Mouse (Mus musculus): ENCODE measurements around the gene 4930430A15Rik. TPM values are rescaled to one million over a fixed set of nuclear protein-coding genes. Genes with fewer than 3 reads are reported as not detected.

4930430A15Rik gene
- not detected for total RNA-seq (2023)

DNA sequence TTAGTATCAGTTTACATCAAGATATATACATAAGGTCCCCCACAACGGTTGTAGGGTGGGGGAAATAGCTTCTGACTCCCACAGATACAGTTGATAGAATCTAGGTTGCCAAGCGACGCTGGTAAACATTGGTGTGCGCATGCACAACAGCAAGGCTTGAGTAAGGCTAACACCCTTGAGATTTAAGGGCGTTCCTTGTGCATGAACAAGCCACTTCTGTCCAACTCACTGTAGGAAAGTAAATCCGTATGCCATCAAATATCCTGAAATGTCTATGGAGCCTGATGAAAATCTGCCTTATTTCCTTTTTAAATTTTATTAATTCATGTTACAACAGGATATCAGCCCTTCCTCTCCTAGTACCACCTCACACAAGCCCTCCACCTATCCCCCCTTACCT, at the start of gene 4930430A15Rik:
4930430A15Rik (minus strand) TSS at position 101 of the 400 bp plus-strand sequence.

GRCm38 (mm10) chr2:111274006-111274405, 44.6 kb upstream of the 4930430A15Rik start, which contains the start of gene Olfr1277:
TSS of gene Olfr1277 (minus strand) at chr2:111274106.

GRCm38 (mm10) chr2:111254216-111254615, 24.8 kb upstream of the 4930430A15Rik start, which contains the start of gene Olfr1276:
TSS of gene Olfr1276 (plus strand) at chr2:111254516.

GRCm38 (mm10) chr2:111235186-111235585, 5.8 kb upstream of the 4930430A15Rik start, which contains the start of gene Olfr1275:
TSS of gene Olfr1275 (minus strand) at chr2:111235286.

GRCm38 (mm10) chr2:111152836-111153235, 76.6 kb downstream of the 4930430A15Rik start, which contains the start of gene Gm15130:
TSS of gene Gm15130 (minus strand) at chr2:111152936.

Other genes with a start within 250 kb of the 4930430A15Rik start
- gene Gm13941, start 123.6 kb downstream of the 4930430A15Rik start, total RNA-seq (2023), result not detected
- gene Gm15130, start 76.7 kb downstream of the 4930430A15Rik start, total RNA-seq (2023), result not detected
- not detected for gene Olfr1275, start 5.7 kb upstream of the 4930430A15Rik start, total RNA-seq (2023)
- gene Olfr1276, start 24.9 kb upstream of the 4930430A15Rik start, total RNA-seq (2023), result not detected
- gene Olfr1277, start 44.5 kb upstream of the 4930430A15Rik start, total RNA-seq (2023), result not detected
- gene Olfr1278, start 60.5 kb upstream of the 4930430A15Rik start, total RNA-seq (2023), result not detected
- gene Olfr1279, start 71.0 kb upstream of the 4930430A15Rik start, total RNA-seq (2023), result not detected
- not detected for gene Olfr1280, start 84.4 kb upstream of the 4930430A15Rik start, total RNA-seq (2023)
- not detected for gene Olfr1281, start 96.9 kb upstream of the 4930430A15Rik start, total RNA-seq (2023)
- not detected for gene Olfr1282, start 106.5 kb upstream of the 4930430A15Rik start, total RNA-seq (2023)
- not detected for gene Olfr1283, start 137.2 kb upstream of the 4930430A15Rik start, total RNA-seq (2023)
- not detected for gene Olfr1284, start 145.9 kb upstream of the 4930430A15Rik start, total RNA-seq (2023)
- gene Olfr1286, start 193.5 kb upstream of the 4930430A15Rik start, total RNA-seq (2023), result not detected
- not detected for gene Olfr1287, start 219.5 kb upstream of the 4930430A15Rik start, total RNA-seq (2023)
- not detected for gene Olfr1288, start 244.5 kb upstream of the 4930430A15Rik start, total RNA-seq (2023)

Measured in CD8-positive naive resting alpha-beta T cell, adult 57 days (primary cell).